Mouse (Mus musculus) cerebellum, adult 18-20 months (tissue): ENCODE results near the gene Col4a3.

Experiments
- DNase-seq, 2 experiments: peaks; one replicate each; pipeline ENCODE4 v3.0.0; 2021

Gene Col4a3

DNA sequence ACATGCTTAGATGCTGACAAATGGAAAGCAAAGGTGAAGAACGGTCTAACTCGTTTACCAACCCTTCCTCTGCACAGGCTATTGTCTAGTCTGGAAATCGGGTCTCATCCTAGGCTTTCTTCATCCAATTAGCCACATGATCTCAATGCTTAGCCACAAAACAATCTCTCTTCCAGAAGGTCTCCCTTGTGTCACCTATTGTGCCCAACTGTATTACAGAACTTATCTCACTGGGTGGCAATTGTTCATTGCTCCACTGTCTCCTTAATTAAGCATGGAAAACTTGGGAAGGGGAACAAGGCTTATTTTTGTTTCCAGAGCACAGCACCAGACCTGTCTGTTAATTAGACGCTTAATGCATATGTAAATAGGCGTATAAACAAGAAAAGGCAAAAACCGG, 101.2 kb downstream of the Col4a3 start:
- no peak for DNase-seq

DNA sequence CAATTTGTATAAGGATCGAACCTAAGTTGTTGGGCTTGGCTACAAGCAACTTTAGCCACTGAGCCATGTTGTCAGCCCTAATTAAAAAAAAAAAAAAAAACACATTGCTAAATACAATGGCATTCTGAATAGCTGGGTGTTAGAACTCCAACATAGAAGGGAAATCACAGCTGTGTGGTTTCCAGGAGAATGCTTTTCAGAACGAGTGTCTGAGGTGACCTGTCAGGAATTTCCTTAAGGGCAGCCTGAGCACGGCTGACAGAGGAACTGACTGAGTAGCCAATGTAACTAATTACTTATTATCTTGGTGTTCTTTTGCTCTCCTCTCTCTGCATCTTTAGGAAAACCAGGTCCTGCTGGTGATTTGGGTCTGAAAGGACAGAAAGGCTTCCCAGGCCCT, 109.2 kb downstream of the Col4a3 start:
- no peak for DNase-seq

DNA sequence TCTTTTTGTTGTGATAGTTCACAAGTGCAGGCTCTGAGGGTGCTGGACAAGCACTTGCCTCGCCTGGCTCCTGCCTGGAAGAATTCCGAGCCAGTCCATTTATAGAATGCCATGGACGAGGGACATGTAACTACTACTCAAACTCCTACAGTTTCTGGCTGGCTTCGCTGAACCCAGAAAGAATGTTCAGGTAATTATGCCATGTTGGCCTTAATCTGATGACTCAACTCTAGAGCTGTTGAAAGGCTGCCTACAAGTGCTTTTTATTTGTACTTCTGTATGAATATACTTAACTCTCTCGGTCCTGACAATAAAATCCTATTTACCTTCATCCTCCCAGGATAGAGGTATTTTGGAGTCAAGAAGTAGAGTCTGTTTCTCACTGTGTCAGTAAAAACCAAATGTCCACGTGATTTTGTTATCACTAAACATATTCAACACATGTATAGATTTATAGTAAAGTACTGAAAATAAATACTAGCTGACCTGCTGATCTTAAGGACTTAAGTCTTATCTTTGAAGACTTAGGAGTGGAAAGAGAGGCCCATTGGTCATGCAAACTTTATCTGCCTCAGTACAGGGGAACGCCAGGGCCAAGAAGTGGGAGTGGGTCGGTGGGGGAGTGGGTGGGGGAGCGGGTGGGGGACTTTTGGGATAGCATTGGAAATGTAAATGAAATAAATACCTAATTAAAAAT, 131.2 kb downstream of the Col4a3 start:
- DNase-seq: no peak

DNA sequence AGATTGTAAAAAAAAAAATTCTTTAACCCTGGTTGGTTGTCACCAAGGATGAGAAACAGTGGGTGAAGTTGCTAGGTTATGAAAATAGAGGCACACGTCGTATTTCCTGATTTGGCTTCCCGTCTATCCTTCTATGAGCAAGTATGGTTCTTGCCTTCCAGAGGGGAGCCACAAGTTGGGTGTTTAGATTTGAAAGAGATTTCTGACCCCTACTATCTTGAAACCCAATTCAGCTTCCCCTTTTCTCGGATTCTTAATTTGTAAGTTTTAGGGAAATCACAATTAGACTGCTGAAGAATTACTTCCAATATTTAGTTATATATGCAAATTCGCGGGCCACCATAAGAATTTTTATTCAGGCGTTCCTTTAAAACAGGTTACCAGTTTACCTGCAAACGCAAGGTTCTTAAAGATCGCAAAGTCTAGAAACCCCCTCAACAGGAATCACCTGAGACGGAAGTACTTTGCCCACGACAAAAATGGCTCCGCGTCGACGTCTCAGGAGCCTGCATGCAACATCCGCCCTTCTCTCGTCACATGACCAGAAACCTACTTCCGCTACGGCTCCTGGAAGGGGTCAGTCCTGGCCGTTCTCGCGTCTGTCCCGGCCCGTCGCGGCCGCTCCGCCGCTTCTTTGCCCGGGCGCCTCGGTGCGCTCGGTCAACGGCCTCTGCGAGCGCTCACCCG, 137.8 kb downstream of the Col4a3 start, which contains the start of gene Mff:
Gene Mff, plus strand, starts transcription at position 552 of the 687 bp plus-strand sequence.
- peak; percentile 95 for DNase-seq

DNA sequence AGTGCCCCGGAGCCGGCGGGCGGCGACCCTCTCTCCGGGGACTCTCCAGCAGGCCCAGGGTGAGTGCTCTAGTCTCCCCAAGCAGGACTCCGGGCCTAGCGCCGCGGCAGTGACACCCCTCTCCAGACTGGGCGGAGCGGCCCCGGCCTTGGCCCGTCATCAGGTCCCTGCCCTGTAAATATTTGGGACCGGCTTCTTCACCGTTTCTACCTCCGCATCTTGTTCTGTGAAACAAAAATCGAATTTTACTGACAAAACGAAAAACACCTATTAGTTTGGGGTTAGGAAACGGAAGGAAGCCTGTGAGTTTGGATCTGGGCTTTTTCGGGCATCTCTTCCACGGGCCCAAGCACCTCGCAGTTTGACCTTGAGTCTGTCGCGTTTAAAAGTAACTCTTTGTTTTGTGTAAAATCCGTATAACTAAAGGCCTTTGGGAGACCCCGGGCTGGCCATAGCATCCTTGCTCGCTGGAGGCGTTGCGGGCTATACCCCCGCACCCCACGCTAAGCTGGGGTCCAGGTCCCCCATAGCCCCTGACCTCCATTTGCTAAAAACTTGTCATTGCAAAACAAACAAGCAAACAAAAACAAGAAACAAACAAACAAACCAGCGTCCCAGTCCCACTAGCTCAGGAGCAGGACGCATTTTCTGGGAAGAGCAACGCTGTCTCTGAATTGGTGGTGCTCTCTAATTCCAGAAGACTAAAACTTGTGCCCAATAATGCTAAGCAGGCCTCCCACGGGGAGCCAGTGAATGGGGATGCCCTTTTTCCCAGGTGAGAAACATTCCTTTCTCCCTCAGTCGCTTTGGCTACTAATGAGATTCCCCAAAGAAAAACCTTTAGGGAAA, 138.5 kb downstream of the Col4a3 start:
- no peak for DNase-seq

DNA sequence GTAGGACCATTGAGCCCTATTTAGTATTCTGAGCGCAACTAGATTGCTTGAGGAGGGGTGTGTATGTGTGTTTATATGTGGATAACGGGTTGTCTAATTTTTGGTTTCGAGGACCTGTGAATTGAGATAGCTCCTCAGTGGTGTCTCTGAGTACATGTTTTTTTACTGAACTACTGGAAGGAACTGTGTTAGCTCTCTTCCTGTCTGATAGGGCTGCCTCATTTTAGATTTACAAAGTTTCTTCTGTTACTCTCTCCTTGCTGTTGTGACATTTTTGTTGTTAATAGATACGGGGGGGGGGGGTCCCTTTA, 139.1 kb downstream of the Col4a3 start:
- DNase-seq: no peak

DNA sequence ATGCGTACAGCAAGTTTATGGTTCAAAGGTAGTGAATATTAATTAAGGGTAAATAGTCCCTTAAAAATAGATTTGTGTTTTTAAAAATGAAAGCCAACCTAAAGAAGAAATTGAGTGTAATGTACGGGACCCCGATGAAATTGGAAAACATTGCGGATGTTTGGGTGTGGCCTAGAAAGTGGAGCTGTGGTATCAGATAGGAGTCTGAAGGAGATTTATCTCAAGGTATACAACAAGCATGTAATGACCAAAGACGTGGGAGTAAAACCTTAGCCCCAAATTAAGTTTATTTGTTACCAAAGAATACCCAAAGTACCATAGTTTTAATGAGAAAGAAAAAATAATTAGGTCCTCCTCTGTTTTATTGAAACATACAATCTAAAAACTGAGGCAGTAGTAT, 139.8 kb downstream of the Col4a3 start:
- no peak for DNase-seq

DNA sequence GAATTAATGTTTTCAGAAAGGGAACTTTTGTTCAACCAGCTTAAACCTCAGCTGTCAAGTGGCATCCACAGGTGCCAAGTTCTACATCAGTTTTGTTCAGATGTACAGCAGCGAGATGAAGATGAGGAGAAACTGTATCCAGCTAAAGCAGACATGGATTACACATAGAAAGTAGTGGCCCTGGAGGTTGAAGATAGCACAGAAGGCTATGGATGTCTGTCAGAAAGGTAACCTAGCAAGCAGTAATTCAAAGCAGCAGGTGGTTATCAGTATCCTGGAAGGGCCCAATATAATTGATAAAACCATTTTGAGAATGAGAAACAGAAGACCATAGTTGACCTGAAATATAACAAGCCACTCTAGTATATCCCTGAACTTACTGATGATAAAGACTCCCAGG, 146.6 kb downstream of the Col4a3 start:
- DNase-seq: no peak

DNA sequence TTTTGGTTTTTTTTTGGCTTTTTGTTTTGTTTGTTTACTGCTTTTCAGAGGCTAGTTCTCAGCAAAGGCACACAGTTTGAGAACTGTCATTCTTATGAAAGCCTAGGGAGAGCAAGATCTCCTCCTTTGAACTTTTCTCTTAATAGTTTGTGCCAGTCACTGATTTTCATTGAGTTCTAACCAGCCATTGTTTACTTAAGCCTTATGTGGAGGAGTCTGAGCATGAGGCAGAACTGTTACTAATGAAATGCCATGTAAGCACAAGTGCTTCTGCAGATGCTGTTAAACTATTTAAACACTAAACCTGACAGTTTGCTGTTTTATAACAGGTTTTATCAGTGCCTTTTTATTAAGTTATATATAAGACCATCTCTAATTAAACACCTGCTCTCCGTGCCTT, 151.3 kb downstream of the Col4a3 start:
- DNase-seq: no peak

DNA sequence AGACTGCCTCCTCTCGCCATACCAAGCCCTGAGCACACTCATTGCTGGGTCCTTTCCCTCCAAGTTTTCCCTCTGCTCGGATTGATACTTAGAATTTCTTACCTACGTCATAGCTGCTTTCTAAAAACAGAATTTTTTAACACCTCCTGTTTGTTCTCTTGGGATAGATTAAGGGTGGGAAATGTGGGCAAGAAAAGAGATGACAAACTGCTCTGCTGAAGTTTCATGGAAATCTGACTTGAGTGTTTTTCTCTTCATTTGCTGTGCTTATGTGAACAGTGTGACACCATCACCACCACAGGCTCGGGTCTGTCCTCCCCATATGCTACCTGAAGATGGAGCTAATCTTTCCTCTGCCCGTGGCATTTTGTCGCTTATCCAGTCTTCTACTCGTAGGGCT, 154.8 kb downstream of the Col4a3 start:
- no peak for DNase-seq

DNA sequence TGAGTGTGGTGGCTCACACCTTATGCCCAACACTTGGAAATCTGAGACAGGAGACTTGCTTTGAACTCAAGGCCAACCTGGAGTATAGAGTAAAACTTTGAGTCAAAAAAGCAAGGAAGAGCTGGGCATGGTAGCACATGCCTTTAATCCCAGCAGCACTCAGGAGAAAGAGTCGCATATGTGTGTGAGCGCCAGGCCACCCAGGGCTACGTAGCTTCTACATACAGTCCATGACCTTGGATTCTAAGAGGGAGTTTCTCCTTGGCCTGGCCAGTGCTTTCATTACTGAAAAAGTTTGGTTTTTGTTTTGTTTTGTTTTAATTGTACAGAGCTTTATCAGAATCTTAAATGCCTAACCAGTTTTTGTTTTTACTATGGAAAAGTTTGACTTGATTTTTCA, 157.2 kb downstream of the Col4a3 start:
- DNase-seq: no peak

DNA sequence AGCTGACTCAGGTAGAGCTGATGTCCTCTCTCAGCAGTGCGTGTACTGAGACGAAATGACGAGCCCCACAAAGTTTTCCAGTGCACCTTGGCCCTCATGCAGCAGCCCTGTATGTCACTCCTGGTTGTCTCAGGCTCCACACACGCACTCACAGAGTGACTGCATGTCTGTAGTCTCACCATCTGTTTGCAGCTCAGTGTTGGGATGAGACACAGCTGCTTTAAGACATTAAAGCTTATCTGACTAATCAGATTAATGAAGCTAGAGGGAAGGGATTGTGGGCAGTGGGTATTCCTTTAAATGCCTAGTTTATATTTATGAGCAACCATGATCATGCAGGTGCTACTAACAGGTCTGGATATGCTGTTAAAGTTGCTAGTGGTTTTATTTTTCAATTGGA, 159.7 kb downstream of the Col4a3 start:
- no peak for DNase-seq

DNA sequence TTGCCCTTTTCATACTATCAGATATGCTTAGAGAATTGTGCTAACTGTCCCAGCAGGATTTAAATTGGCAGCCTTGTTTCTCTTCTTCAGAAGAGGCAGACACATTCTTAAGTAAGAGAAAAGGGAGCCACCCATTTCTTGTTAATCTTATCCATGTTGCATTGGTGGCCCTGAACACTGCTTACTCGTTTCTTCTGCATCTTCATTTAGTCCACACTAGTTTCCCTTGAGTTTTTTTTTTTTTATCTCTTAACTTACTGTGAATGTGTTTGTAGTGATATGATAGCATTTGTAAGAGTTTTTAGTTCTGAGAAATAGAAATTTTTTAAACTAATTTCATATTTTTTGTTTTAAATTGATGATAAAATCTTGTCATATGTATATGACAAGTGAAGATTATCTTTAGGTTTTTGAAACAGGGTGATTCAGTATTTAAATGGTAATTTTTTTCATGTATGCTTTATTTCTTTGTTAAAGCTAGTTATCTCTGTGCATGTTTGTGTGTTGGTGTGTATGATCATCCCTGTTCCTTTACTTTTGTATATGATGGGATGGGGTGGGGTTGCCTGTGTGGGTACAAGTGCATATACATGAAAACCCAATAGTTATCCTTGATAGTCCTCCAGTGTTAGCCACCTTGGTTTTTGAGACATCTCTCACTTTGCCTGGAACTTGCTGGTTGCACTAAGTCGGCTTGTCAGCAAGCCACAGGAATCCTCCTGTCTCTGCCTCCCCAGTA, 161.2 kb downstream of the Col4a3 start:
- DNase-seq: no peak

DNA sequence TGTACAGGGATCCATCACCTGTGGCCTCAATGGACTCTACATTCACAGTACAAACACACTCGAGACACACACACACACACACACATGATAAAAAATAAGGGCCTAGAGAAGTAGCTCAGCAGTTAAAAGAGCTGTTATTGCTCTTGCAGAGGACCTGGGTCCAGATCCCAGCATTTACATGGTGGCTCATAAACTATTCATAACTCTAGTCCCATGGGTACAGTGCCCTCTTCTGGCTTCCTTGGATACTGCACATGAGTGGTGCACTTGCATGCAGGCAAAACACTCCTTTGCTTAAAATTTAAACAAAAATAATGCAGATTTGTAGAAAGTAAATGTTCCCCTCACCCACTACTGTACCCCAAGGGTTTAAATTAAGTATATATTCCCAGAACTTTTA, 172.8 kb downstream of the Col4a3 start:
- DNase-seq: no peak

DNA sequence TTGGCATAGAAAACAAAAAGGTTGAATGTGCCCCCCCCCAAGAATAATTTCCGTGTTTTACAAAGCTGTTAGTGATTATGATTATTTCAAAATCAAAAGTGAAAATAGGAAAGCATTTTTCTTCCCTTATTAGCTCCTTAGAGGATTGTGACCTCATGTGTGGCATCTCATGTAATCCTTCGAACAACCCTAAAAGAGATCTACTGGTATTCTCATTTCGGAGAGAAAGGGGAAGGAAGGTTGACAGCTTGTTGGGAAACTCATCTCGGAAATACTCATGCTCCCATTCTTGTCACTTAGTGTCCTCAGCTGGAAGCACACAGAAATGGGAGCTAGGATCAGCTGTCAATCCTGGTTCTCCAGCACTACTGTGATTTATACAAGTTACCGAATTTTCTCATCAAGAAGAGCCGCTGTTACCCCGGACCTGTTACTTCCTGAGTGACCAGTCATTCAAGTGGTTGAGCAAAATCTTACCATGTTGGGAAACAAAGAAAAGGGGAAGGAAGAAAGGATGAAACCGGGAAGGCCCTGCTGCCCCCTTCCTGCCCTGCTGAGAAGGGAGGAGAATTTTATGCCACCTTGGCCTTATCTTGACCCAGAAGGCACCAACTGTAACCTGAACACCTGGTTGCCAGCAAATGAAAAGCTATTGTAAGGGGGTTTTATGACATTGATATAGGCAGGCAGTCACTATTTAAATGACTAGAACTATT, 174.9 kb downstream of the Col4a3 start:
- DNase-seq: no peak

DNA sequence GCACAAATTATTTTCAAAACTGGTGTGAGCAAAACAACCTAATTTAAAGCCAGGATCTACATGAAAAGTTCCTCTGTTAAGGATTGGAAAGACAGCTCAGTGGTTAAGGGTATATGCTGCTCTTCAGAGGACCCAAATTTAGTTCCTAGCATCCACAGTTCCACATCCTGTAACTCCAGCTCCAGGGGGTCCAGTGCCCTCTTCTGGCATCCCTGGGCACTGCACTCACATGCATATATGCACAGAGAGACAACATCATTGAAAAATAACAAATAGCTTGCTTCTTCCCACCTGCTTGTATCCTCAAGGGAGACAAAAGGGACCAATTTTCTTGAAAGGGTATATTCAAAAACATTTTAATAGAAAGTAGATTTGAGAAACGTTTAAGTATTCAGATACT, 175.6 kb downstream of the Col4a3 start:
- no peak for DNase-seq

DNA sequence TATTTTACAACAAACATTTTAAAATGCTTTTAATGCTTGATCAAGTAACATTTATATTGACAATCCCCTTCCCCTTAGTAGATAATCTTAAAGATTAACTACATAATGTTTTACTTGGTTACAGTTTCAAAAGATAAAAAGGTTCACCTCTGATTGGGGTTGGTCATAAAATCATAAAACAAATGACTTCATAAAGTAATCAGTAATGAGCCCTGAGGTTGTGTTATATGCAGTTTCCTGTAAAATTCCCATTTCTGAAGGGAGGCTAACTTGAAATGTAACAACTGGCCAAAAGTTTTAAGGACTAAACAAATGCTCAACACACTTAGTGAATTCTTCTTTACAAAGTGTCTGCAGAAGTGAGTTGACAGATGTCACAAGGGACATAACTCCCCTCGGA, 179.5 kb downstream of the Col4a3 start:
- no peak for DNase-seq

DNA sequence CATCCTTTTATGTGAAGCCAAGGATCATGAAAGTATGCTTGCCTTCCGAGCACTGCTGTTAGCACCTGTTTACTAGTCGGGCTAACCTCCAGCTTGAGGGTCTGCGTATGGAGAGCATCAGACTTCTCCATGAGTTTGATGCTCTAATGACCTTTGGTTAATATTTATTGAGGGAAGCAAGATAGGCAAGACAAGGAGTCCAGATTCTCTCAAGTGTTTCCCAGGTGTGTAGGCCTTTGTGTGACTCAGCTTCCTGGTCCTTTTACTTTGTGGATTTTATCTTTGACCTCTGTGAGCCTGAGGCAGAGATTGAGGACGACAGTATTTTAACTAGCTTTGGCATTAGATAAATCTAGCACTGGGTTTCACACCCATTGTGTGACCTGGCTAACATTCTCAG, 179.9 kb downstream of the Col4a3 start:
- no peak for DNase-seq

DNA sequence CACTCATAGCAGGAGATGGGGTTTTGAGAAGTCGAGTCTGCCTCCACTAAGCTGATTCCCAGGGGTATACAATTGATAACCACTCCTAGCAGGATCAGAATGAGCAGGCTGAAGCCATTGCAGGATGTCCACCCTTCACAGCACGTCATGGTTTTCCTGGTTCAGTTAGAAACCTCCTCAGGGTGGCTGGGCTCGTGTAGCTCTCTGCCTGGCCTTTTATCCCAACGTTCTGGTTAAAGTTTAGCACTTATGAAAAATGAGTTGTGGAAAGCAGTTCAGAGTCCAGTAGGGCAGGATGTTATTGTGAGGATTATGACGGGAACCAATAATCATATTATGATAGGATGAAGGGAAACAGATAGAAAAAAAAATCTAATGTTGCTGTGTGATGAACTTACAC, 181.5 kb downstream of the Col4a3 start, which contains the start of gene Tm4sf20:
Gene Tm4sf20, minus strand, starts transcription at position 193 of the 400 bp plus-strand sequence.
- DNase-seq: no peak

DNA sequence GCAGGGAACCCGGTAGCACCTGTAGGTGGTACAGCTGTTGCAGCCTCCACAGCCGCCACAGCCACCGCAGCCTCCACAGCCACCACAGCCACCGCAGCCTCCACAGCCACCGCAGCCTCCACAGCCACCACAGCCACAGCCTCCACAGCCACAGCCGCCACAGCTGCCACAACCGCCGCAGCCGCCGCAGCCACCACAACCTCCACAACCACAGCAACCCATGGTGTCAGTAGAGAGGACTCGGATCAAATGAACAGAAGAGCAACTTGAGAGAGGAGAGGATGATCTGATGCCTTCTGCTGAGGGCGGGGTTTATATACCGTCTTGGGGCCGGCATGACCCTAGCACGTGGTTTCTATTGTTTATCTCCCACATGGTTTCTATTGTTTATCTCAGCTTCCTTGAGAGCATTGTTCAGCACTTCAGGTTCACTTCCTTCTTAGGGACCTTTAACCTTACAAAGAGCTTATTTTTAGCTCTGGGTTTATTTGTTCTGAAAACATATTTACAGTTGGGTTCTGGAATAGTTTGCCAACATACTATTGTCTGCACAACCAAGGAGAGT, 184.4 kb downstream of the Col4a3 start, which contains the start of gene Gm47791:
Gene Gm47791, minus strand, starts transcription at position 222 of the 565 bp plus-strand sequence.
- no peak for DNase-seq
